Mouse (Mus musculus) brain, embryonic 14.5 days (tissue): ENCODE results near the gene Sipa1l1.

ENCODE experiments used
- CTCF ChIP-seq: fragments of 200-500 bp; IDR thresholded peaks from 2 replicates; pipeline ENCODE4 v1.5.1; 2012; ENCODE audit warnings: inconsistent platforms, mild to moderate bottlenecking, moderate library complexity, borderline replicate concordance; ENCODE audit not compliant: insufficient read depth, insufficient read length; ENCODE audit errors: extremely low read depth
- POLR2A ChIP-seq: fragments of 200-500 bp; IDR thresholded peaks from 2 replicates; pipeline ENCODE4 v1.6.1; 2012; ENCODE audit warnings: mild to moderate bottlenecking, inconsistent platforms, borderline replicate concordance; ENCODE audit not compliant: poor library complexity, insufficient read depth, insufficient read length, severe bottlenecking; ENCODE audit errors: extremely low read depth

DNA sequence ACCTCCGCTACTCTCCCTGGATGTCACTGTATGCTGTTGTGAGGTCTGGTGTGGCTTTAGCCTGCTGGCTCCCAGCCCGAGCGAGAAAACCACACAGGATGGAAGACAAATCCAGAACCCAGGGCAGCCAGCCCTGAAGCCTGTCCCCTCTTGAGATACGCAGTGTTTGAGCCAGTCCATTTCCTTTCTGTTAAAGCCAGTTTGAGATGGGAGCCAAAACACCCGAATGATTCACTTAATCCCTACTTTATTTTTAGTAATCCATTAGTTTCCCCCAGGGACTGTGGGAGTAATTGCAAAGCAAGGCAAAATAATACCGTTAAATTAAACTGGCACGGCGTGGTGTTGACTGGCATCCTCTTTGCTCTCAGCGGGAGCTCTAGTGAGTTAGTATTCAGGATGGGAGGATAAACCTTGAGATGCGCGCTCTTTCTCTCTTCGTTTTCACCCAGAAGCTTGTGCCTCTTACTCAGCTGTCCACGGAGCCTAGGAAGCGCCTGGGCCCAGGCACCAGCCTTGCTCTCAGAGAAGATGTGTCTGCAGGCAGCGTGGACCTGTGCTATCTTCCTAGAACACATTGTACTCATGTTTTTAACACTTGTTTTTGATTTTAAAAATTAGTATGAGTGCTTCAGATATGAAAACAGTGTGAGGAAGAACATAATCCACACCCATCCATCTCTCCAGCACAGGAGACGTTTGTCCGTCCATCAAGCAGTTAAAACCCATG lies 143.1 kb downstream of the Sipa1l1 start:
- TF ChIP-seq POLR2A = no peak
- TF ChIP-seq CTCF = no peak
